ENCODE assay signal across 8 mouse cellular contexts in the genomic region with DNA sequence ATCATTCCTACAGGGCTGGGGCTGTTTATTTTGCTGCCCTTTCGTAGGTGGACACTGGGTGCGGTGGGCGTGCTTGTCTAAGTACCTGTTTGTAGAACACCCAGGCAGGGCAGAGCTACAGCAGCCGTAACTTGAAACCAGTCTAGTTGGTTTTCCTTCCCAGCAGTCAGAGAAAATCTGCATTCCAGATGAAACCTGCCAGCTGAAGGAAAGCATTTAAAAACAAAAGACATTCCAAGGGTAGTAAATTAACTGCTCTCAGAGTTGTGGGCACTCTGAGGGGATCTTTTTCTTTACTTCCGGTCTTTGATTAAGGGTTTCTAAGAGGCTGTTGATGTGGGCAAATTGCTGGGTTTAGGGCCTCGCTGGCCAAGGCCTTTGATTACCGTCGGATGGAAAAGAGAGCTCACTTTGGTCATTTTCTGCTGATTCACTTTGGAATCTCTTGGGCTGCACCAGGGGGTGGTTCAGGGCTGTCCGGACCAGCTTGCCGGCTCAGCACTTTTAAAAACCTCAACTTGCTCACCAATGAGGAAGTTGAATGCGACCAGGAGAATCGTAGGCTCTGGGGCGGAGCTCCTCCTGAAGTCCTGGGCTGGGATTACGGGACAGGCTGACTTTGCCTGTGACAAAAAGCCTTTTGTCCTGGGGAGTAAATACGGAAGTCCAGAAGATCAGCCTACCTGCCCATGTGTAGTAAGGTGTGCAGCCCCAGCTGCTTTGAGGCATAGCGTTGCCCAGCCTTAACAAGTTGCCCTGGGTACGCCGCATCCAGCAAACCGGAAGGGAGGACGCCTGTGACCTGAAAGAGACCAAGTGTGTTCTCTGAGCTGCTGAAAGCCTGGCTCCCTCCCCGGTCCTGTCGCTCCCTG.
DNase-seq lines count a peak whose midpoint lies in the region; ATAC-seq and TF ChIP-seq lines count a peak whose summit lies in the region.

No protein-coding gene starts in this region.

- no peaks in the 10 kb centered on the region for H3K9me3 ChIP-seq in embryonic facial prominence, embryonic 13.5 days
- H3K9me3 ChIP-seq in heart, embryonic 15.5 days (replicated peaks) = no peaks in the 10 kb centered on the region
- H3K9me3 ChIP-seq in kidney, postnatal 0 days (replicated peaks; ENCODE audit: low read length) = no peaks in the 10 kb centered on the region

- no peaks in the 10 kb centered on the region for H3K36me3 ChIP-seq in embryonic facial prominence, embryonic 13.5 days
- H3K36me3 ChIP-seq in heart, embryonic 15.5 days = no peaks in the 10 kb centered on the region
- H3K36me3 ChIP-seq in kidney, postnatal 0 days (ENCODE audit: insufficient read depth, low read length) = no peaks in the 10 kb centered on the region
- H3K36me3 ChIP-seq in spleen, adult 2 months (ENCODE audit: control insufficient read depth, insufficient read depth, low read length) = no peaks in the 10 kb centered on the region

- peak overlapping the region; percentile 35 for H3K4me3 ChIP-seq in embryonic facial prominence, embryonic 13.5 days
- H3K4me3 ChIP-seq in heart, embryonic 15.5 days = peak overlapping the region; percentile 52
- H3K4me3 ChIP-seq in kidney, postnatal 0 days (replicated peaks; ENCODE audit: low read depth, low read length) = peak overlapping the region; percentile 41
- peak overlapping the region; percentile 44; the same call in 1 of the 2 replicates for H3K4me3 ChIP-seq in spleen, adult 2 months (ENCODE audit: extremely low read depth, insufficient read depth, insufficient read length)

- TF ChIP-seq POLR2A in spleen, adult 2 months (IDR thresholded peaks at IDR 0.05; ENCODE audit: low read depth, low read length) = no peak

- H3K9ac ChIP-seq in embryonic facial prominence, embryonic 13.5 days = peak overlapping the region; percentile 51
- H3K9ac ChIP-seq in heart, embryonic 15.5 days = peak overlapping the region; percentile 55
- H3K9ac ChIP-seq in kidney, postnatal 0 days (ENCODE audit: low read depth, low read length) = peak overlapping the region; percentile 44

- H3K4me1 ChIP-seq in embryonic facial prominence, embryonic 13.5 days = peaks cover 20% of the 10 kb centered on the region
- peaks cover 14% of the 10 kb centered on the region for H3K4me1 ChIP-seq in heart, embryonic 15.5 days (replicated peaks)
- peaks cover 3% of the 10 kb centered on the region for H3K4me1 ChIP-seq in kidney, postnatal 0 days (replicated peaks; ENCODE audit: insufficient read depth, low read length)
- no peaks in the 10 kb centered on the region for H3K4me1 ChIP-seq in spleen, adult 2 months (ENCODE audit: control insufficient read depth, insufficient read depth, insufficient read length)

- peak overlapping the region; percentile 52 for H3K27ac ChIP-seq in embryonic facial prominence, embryonic 13.5 days
- peak overlapping the region; percentile 17; the same call in 1 of the 2 replicates for H3K27ac ChIP-seq in heart, embryonic 15.5 days
- peak overlapping the region; percentile 91 for H3K27ac ChIP-seq in kidney, postnatal 0 days
- H3K27ac ChIP-seq in spleen, adult 2 months (ENCODE audit: insufficient read depth, low read length) = no peak overlapping the region

- no peak for DNase-seq in frontal cortex, postnatal 36 days (ENCODE audit: low spot score in 2 of 2)
- DNase-seq in kidney, postnatal 0 days (ENCODE audit: low spot score) = peak; percentile 85
- peak; percentile 56 for DNase-seq in lung, postnatal 4 days
- DNase-seq in spleen, adult 2 months (ENCODE audit: low read depth in 1 of 2, low spot score in 2 of 2) = peak in 1 of 2 experiments; percentile 30
- DNase-seq in frontal cortex, postnatal 14 days (ENCODE audit: low spot score in 2 of 2) = no peak

- TF ChIP-seq CTCF in kidney, postnatal 0 days (IDR thresholded peaks at IDR 0.05; ENCODE audit: low read depth) = no peak
- TF ChIP-seq CTCF in spleen, adult 2 months (IDR thresholded peaks at IDR 0.05; ENCODE audit: extremely low read depth, insufficient read depth, insufficient read length, insufficient replicate concordance) = no peak

- ATAC-seq in frontal cortex, adult (ENCODE audit: low TSS enrichment) = 0 out of 2 replicates have a peak, but pooled peaks have one; percentile 24
- ATAC-seq in embryonic facial prominence, embryonic 13.5 days (ENCODE audit: insufficient number of reproducible peaks, insufficient read depth, low FRiP score, low TSS enrichment, low read depth) = peak; percentile 57; the same call in 1 of the 2 replicates
- ATAC-seq in heart, embryonic 15.5 days (replicated peaks; ENCODE audit: insufficient number of reproducible peaks, insufficient read depth, low FRiP score, low read depth) = peak; percentile 58
- ATAC-seq in kidney, postnatal 0 days (replicated peaks; ENCODE audit: low FRiP score, low read depth) = peak; percentile 94

- peak overlapping the region; percentile 62 for H3K4me2 ChIP-seq in embryonic facial prominence, embryonic 13.5 days
- H3K4me2 ChIP-seq in heart, embryonic 15.5 days = peak overlapping the region; percentile 78
- peak overlapping the region; percentile 75 for H3K4me2 ChIP-seq in kidney, postnatal 0 days (ENCODE audit: low read length)

- no peaks in the 10 kb centered on the region for H3K27me3 ChIP-seq in embryonic facial prominence, embryonic 13.5 days
- no peaks in the 10 kb centered on the region for H3K27me3 ChIP-seq in heart, embryonic 15.5 days
- no peaks in the 10 kb centered on the region for H3K27me3 ChIP-seq in kidney, postnatal 0 days (ENCODE audit: insufficient read depth, low read length)
- no peaks in the 10 kb centered on the region for H3K27me3 ChIP-seq in spleen, adult 2 months (ENCODE audit: control insufficient read depth, insufficient read depth, low read length)

- 3% methylated on average over 22 of the region's 22 CpGs for WGBS in embryonic facial prominence, embryonic 13.5 days
- 13% methylated on average over 22 of the region's 22 CpGs for WGBS in heart, embryonic 15.5 days
- WGBS in kidney, postnatal 0 days = 5% methylated on average over 22 of the region's 22 CpGs
- WGBS in spleen, adult 2 months = 14% methylated on average over 22 of the region's 22 CpGs

Comparison
In these comparisons a context has a peak if more than half of its experiments do, and no peak if none do; other contexts are left out.
1. ATAC-seq: peak in every context shown above with its lines; median percentile 94 in kidney, postnatal 0 days; 58 in heart, embryonic 15.5 days; 57 in embryonic facial prominence, embryonic 13.5 days; 24 in frontal cortex, adult.
2. DNase-seq: peak in kidney, postnatal 0 days (single experiment) and lung, postnatal 4 days (2 of 2); none in frontal cortex, postnatal 36 days (0 of 2) and frontal cortex, postnatal 14 days (0 of 2).
3. Peak in every context shown above with its lines, with median percentiles within 50 percentile points of each other: H3K4me2 ChIP-seq, H3K4me3 ChIP-seq and H3K9ac ChIP-seq.